Mouse (Mus musculus): Measurements from ENCODE around the gene Hpf1. TPM values are rescaled to one million over a fixed set of nuclear protein-coding genes. Genes with fewer than 3 reads are reported as not detected.

Hpf1 gene
- polyA plus RNA-seq, 1 experiment from 2014 or later, result 107 TPM

DNA sequence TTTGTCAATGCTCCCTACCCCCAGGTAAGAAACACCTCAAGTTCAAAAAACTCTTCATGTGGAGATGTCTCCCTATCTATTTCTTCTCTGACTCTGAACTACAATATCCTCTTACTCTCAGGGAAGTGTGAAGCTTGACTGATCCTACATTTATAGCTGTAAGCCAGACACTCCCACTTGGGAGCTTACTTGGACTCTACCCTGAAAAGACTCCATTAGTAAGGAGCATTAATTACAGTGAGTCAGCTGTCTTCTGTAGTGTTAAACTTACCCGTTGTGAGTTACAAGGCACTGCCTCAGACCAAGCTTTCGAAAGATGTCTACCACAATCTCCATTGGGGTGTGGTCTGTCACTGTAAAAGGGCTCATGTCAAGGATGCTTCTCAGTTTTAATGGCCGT, 28.9 kb downstream of the Hpf1 start:
- 86% methylated on average over 3 of the region's 3 CpGs for WGBS
- peaks cover 8% of the 10 kb centered on the region for H3K36me3 ChIP-seq
- ATAC-seq (ENCODE audit: low read depth), result no peak
- H3K27ac ChIP-seq (replicated peaks), result no peak overlapping the region
- no peaks in the 10 kb centered on the region for H3K9me3 ChIP-seq
- no peak overlapping the region for H3K9ac ChIP-seq
- no peak overlapping the region for H3K4me3 ChIP-seq
- no peaks in the 10 kb centered on the region for H3K27me3 ChIP-seq
- no peaks in the 10 kb centered on the region for H3K4me1 ChIP-seq (replicated peaks)
- no peak overlapping the region for H3K4me2 ChIP-seq

DNA sequence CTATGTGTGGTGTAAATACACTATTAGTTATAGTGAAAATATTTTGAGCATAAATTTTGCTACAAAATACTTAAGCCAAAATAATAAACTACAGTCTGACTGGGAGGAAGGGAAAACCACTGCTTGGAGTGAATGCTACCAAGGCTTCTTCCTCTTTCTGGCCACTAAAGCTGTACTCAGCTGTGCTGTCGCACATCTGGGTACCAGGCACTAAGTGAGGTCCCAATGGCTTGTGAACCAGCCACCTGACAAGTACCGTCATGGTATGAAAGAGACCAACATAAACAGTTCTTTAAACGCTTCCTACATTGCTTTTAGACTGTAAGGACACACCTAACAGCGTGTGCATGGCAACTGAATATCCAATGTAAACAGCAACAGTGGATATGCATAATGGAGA, 30.0 kb downstream of the Hpf1 start:
- Histone ChIP-seq H3K9me3 (no peaks in the 10 kb centered on the region), H3K36me3 (peaks cover 8% of the 10 kb centered on the region; the same call in 1 of the 2 replicates), H3K9ac (no peak overlapping the region), H3K4me1 (replicated peaks) (no peaks in the 10 kb centered on the region), H3K27me3 (no peaks in the 10 kb centered on the region), H3K4me2 (no peak overlapping the region), H3K27ac (replicated peaks) (no peak overlapping the region), H3K4me3 (no peak overlapping the region)
- WGBS, result 86% methylated on average over 4 of the region's 4 CpGs
- no peak for ATAC-seq (ENCODE audit: low read depth)

DNA sequence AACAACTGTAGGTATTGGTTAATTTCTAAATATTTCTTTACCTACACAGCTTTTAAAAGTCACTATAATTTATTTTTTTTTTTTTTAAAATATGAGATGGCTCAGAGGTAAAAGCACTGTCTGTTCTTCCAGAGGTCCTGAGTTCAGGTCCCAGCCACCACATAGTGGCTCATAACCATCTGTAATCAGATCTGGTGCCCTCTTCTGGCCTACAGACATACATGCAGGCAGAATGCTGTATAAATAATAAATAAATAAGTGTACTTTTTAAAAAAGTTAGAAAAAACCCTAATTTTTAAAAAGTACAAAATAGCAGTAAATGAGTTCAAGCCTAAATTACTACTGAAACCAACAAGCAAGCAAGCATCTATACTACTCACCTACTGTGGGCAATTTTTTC, 43.4 kb downstream of the Hpf1 start:
- H3K9me3 ChIP-seq, result no peaks in the 10 kb centered on the region
- peaks cover 20% of the 10 kb centered on the region for H3K36me3 ChIP-seq
- H3K4me3 ChIP-seq, result no peak overlapping the region
- no peak overlapping the region for H3K4me2 ChIP-seq
- no peaks in the 10 kb centered on the region for H3K4me1 ChIP-seq (replicated peaks)
- no peak for ATAC-seq (ENCODE audit: low read depth)
- no peak overlapping the region for H3K9ac ChIP-seq
- no peaks in the 10 kb centered on the region for H3K27me3 ChIP-seq
- no peak overlapping the region for H3K27ac ChIP-seq (replicated peaks)

DNA sequence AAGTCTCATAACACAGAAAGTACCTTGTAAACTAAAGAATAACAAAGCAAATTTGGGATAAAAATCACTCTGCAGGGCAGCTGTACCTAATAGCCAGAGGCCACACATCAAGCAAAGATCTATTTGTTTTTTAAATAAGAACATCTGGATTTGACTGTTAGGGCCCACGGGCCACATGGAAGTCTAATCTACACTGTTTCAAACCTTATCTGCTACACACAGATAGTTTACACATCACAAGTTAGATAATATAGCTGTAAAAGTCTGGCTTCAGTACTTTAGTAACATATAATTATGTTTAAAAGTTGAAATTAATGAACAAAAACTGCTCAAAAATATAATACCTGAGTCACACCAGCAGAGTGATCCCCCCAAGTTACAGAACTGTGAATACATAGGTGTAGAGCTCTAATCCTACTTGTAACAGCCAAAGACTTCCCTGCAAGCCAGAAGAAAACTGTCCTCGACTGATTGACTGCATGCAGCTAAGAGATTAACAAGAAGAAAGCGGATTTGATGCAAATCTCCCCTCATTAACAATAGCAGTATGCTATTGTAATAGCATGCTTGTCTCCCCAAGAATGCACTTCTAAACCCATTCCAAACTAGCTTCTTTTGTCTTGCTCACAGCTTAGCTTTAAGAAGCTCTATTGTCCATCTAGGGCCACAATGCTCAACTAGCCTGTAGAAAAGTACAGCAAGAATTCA, 48.7 kb downstream of the Hpf1 start:
- 52% methylated on average over 3 of the region's 3 CpGs for WGBS
- Histone ChIP-seq H3K9ac (no peak overlapping the region), H3K27ac (replicated peaks) (no peak overlapping the region), H3K4me3 (no peak overlapping the region), H3K27me3 (no peaks in the 10 kb centered on the region), H3K4me1 (replicated peaks) (no peaks in the 10 kb centered on the region), H3K36me3 (peaks cover 7% of the 10 kb centered on the region), H3K9me3 (no peaks in the 10 kb centered on the region), H3K4me2 (no peak overlapping the region)
- ATAC-seq (ENCODE audit: low read depth), result no peak

DNA sequence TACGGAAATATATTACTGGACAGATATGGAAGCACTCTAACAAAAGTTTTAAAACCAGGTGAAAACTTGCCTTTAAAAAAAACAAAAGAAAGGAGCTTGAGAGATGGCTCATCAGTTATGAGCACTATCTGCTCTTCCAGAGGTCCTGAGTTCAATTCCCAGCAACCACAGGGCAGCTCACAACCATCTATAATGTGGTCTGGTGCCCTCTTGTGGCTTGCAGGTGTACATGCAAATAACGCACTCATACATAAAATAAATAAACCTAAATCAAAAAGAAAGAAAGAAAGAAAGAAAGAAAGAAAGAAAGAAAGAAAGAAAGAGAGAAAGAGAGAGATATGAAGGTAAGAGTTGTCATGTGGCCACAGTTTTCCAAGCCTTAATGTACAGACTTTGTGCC, 52.6 kb downstream of the Hpf1 start:
- Histone ChIP-seq H3K4me1 (replicated peaks) (no peaks in the 10 kb centered on the region), H3K4me2 (no peak overlapping the region), H3K9ac (no peak overlapping the region), H3K27ac (replicated peaks) (no peak overlapping the region), H3K27me3 (no peaks in the 10 kb centered on the region), H3K9me3 (no peaks in the 10 kb centered on the region), H3K4me3 (no peak overlapping the region), H3K36me3 (no peaks in the 10 kb centered on the region)
- WGBS, result 94% methylated on average over 2 of the region's 2 CpGs
- ATAC-seq (ENCODE audit: low read depth), result no peak

DNA sequence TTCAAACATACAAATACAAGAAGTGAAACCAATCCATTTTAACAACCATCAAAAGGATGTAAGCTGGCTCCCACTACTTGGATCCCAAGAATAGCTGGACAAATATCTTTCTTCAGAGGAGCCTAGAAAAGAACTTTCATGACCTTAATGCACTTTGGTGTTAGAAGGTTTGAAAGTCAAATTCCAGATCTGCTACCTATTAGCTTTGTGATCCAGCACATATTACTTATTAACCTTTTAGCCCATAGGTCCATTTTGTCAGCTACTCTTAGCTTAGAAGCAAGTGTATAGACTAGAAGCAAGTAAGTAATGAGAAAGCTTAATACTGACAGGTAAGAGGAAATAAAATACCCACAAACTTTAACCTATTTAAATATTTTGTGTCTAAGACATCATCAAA, 57.3 kb downstream of the Hpf1 start:
- H3K36me3 ChIP-seq, result no peaks in the 10 kb centered on the region
- no peak overlapping the region for H3K4me2 ChIP-seq
- H3K9me3 ChIP-seq, result no peaks in the 10 kb centered on the region
- H3K4me3 ChIP-seq, result no peak overlapping the region
- no peak overlapping the region for H3K27ac ChIP-seq (replicated peaks)
- H3K9ac ChIP-seq, result no peak overlapping the region
- peaks cover 13% of the 10 kb centered on the region for H3K4me1 ChIP-seq (replicated peaks)
- ATAC-seq (ENCODE audit: low read depth), result no peak
- H3K27me3 ChIP-seq, result no peaks in the 10 kb centered on the region

DNA sequence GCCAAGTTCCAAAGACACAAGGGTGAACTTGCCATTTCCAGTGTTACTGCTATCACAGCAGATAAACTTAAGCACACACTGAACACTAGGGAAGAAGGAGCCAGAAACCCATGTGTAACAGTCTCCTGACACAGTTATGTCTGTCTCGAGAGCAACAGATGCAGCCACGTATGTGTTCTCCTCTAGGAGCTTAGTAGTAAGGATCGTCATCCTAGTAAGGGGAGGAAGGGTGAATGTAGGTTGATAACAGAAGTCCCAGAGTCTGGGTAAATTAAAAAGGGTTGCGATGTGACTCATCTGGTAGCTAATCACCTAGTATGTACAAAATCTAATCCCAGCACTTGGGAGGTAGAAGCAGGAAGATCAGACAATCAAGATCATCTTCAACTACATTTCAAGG, 59.6 kb downstream of the Hpf1 start:
- 82% methylated on average over 4 of the region's 4 CpGs for WGBS
- ATAC-seq (ENCODE audit: low read depth), result no peak
- no peak overlapping the region for H3K4me2 ChIP-seq

DNA sequence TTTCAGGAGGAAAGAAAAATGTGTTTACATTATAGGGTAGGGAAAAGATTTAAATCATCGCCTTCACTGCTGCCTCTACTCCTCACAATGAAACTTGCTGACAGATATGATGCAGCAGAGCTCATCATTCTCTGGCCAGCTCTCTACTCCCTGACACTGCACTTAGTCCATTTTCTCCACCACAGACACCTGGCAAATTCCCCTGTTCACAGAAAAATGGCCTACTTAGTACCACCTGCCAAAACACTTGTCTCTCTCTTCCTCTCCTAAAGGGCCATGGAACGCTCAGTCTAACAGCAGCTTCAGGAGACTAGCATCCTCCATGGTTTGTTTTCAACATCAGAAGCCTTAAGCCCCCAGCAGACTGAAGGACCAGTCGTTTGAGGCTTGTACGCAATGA, 61.1 kb downstream of the Hpf1 start:
- Histone ChIP-seq H3K36me3 (no peaks in the 10 kb centered on the region), H3K27me3 (no peaks in the 10 kb centered on the region), H3K9me3 (no peaks in the 10 kb centered on the region), H3K4me1 (replicated peaks) (peaks cover 22% of the 10 kb centered on the region), H3K27ac (replicated peaks) (no peak overlapping the region; the same call in 1 of the 2 replicates), H3K4me2 (peak overlapping the region; percentile 18; the same call in 1 of the 2 replicates), H3K9ac (no peak overlapping the region), H3K4me3 (no peak overlapping the region)
- WGBS, result 84% methylated on average over 4 of the region's 4 CpGs
- no peak for ATAC-seq (ENCODE audit: low read depth)

More for the DNA sequence above, 59.6 kb downstream of the Hpf1 start:
- peaks cover 22% of the 10 kb centered on the region for H3K4me1 ChIP-seq (replicated peaks)
- no peak overlapping the region for H3K9ac ChIP-seq
- no peaks in the 10 kb centered on the region for H3K36me3 ChIP-seq
- H3K27ac ChIP-seq (replicated peaks), result no peak overlapping the region
- H3K27me3 ChIP-seq, result no peaks in the 10 kb centered on the region
- no peak overlapping the region for H3K4me3 ChIP-seq
- H3K9me3 ChIP-seq, result no peaks in the 10 kb centered on the region

DNA sequence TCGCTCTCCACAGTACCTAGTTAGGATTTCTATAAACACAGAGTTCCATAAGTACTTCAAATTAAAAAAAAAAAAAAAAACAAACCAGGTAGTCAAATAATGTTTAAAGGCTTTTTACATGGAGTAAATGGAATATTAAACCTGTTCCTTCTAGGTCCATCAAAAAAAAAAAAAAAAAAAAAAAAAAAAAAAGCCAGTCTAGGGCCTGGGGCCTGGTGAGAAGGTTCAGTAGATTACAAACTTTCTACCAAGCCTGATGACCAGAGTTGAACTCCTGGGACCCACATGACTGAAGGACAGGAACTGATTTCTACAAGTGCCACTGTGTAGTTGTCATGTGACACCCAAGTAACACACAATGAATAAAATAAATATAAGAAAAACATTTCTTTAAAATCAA, 61.5 kb downstream of the Hpf1 start:
- Histone ChIP-seq H3K9me3 (no peaks in the 10 kb centered on the region), H3K4me3 (no peak overlapping the region), H3K36me3 (no peaks in the 10 kb centered on the region), H3K4me1 (replicated peaks) (peaks cover 22% of the 10 kb centered on the region), H3K4me2 (no peak overlapping the region), H3K27me3 (no peaks in the 10 kb centered on the region), H3K27ac (replicated peaks) (no peak overlapping the region), H3K9ac (no peak overlapping the region)
- no peak for ATAC-seq (ENCODE audit: low read depth)
- WGBS, result 96% methylated on average over 1 of the region's 1 CpGs

DNA sequence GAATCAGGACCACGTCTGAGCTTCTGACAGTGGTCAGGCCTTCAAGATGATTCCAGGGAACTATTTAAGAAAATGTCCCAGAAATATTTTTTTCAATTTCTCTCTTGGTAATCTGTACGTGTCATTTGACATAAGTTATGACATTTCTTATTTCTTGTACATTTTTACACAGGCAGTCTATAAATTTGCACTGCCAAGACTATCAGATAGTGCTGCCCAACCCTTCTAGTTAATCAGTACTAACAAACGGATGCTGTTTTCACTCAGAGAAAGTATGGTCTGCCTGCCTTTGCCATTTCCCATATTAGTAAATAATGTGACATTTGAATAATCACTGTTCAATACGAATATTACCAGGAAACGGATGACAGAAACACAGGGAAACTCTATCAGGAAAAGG, 62.6 kb downstream of the Hpf1 start:
- Histone ChIP-seq H3K4me2 (peak overlapping the region; percentile 40), H3K27me3 (no peaks in the 10 kb centered on the region), H3K4me1 (replicated peaks) (peaks cover 22% of the 10 kb centered on the region), H3K4me3 (peak overlapping the region; percentile 13; the same call in 1 of the 2 replicates), H3K27ac (replicated peaks) (no peak overlapping the region), H3K36me3 (no peaks in the 10 kb centered on the region), H3K9ac (no peak overlapping the region), H3K9me3 (no peaks in the 10 kb centered on the region)
- ATAC-seq (ENCODE audit: low read depth), result no peak
- 63% methylated on average over 5 of the region's 5 CpGs for WGBS

DNA sequence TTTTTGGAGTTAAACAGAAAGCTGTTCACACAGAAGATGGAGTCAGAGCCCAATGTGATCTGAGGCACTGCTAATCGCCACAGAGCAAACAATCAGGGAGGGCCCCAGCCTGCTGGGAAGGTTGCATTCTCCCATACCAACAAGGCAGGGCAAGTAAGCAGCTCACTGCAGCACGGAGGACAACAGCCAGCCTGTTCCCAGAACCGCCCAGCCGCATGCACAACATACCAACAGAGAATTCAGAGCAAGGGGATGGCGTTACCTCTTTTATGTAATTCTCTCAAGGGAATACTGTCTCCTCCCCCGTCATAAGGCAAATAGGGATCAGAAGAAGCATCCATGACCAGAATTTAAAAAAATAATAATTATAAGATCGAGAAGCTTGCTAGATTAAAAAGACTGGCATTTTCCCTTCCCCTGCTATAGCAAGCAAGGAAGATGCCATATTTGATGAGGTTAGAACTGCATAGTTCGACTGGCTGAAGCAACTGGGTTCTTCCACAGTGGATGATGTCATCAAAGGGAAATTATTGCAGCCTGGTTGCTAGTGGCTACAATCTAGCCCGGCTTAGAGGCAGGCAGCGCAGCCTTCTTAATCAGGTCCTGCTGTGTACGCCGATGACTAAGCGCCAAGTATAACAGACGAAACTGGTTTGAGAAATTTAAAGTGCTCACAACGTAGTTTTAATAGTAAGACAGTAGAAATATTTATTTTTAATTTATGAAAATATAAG, 64.2 kb downstream of the Hpf1 start:
- no peaks in the 10 kb centered on the region for H3K36me3 ChIP-seq
- peak overlapping the region; percentile 64 for H3K4me2 ChIP-seq
- under 1% methylated on average over 15 of the region's 15 CpGs for WGBS
- no peaks in the 10 kb centered on the region for H3K9me3 ChIP-seq
- peak overlapping the region; percentile 47 for H3K4me3 ChIP-seq
- peak overlapping the region; percentile 96 for H3K27ac ChIP-seq (replicated peaks)
- ATAC-seq (ENCODE audit: low read depth), result peak; percentile 98
- H3K4me1 ChIP-seq (replicated peaks), result peaks cover 22% of the 10 kb centered on the region
- no peaks in the 10 kb centered on the region for H3K27me3 ChIP-seq
- peak overlapping the region; percentile 76 for H3K9ac ChIP-seq

DNA sequence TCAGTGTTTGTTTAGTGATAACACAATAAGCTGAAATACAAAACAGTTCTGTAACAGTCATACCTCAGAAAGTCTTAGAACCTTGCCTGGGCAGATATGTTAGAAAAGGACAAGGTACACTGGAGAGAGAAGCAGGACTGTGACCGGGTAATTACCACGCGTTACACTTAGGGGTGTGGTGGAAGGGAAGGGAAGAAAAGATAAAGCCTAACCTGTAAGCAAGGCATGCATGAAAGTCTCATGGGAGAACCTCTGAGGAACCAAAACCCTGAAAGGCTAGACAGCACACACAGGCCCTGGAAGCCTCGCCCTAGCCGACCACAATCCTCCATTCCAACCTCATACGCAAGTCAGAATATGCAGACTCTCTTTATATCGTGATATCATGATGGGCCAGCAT, 66.6 kb downstream of the Hpf1 start:
- WGBS, result 91% methylated on average over 7 of the region's 7 CpGs

More for the DNA sequence above, 66.6 kb downstream of the Hpf1 start:
- ATAC-seq (ENCODE audit: low read depth), result no peak
- Histone ChIP-seq H3K9me3 (no peaks in the 10 kb centered on the region), H3K36me3 (no peaks in the 10 kb centered on the region), H3K4me2 (no peak overlapping the region), H3K4me3 (no peak overlapping the region), H3K9ac (no peak overlapping the region), H3K27me3 (no peaks in the 10 kb centered on the region), H3K4me1 (replicated peaks) (peaks cover 12% of the 10 kb centered on the region), H3K27ac (replicated peaks) (no peak overlapping the region)
